Mouse (Mus musculus) natural killer cell, adult 2 months (primary cell): Measurements from ENCODE around the gene Slc26a11.
"Not testable (repeated sequence)": the region's sequence is repeated elsewhere in the genome, so short reads cannot be mapped to it uniquely, and the experiment has no call there.

Experiments
- DNase-seq, 2 experiments: peaks; one replicate each; pipeline ENCODE4 v3.0.0; 2022; ENCODE audit warnings: low spot score in 2 of 2

The Slc26a11 gene

DNA sequence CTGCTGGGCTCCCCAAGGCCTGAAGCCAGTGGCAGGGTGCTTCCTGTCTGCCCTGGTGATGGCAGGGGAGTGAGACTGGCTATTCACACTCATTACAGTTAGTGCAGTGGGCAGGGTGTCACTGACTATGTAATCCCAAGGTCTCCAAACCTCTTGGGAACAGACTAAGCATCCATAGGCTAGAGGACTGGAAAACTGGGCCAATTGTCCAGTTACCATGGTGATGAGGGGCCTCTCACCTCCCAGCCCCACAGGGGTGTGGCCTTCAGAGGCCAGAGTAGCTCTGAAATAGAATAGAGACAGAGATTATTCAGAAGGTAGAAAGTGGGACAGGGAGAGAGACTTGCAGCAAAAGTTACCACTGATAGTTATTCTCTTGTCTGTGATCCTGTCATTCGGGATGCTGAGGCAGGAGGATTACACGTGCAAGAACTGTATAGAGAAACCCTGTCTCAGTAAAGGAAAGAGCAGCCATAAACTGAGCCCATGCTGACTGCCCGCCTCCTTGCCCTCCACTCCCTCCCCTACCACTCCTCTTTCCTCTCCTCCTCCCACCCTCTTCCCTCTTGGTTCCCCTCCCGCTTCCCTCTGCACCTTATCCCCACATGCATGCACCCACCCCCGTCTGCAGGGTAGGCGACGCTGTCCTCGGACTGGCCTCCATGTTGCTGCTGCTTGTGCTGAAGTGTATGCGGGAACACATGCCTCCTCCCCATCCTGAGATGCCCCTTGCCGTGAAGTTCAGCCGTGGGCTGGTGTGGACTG lies 7.6 kb downstream of the Slc26a11 start:
- no peak for DNase-seq

DNA sequence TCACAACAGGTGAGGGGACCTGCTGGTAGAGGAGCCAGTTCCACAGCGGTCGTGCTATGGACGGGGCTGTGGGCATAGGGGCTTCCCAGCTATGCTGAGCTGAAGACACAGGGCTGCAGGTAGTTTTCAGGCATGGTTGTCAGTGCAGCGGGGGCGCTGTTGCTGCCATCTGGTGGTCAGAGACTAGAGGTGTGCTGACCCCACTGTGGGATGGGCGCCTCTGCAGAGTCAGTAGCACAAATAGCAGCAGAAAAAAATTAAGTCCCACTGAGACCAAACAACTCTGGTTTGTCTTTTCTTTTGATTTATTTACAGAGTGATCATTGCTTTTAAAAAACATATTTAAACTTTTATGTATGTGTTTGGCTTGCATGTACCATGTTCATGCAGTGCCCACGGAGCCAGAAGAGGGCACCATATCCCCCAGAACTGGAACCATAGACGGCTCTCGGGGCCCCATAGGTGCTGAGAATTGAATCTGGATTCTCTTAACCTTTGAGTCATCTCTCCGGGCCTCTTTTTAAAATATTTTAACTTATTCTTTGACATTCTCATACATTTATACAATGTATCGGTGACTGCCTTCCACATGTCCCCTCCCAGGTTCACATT lies 8.3 kb downstream of the Slc26a11 start:
- peak; percentile 71 to 79 for DNase-seq

DNA sequence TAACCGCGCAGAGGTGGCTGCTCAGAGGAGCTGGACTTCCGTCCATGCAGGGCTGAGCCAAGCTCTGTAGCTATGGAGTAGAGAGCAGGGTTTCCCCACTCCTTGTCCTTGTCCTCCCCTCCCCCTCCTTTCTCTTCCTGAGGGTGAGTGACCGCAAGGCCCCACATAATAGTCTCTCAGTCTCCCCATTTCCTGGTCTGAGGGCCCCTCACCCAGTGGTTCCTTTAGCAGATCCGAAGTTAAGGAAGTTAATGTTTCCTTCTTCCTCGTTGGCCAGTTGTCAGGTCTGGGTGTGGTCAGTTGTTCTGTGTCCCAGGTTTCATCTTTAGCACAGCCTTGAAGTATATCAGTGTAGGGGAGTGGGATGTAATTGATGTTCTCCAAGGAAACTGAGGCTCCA lies 20.1 kb downstream of the Slc26a11 start:
- DNase-seq: no peak

DNA sequence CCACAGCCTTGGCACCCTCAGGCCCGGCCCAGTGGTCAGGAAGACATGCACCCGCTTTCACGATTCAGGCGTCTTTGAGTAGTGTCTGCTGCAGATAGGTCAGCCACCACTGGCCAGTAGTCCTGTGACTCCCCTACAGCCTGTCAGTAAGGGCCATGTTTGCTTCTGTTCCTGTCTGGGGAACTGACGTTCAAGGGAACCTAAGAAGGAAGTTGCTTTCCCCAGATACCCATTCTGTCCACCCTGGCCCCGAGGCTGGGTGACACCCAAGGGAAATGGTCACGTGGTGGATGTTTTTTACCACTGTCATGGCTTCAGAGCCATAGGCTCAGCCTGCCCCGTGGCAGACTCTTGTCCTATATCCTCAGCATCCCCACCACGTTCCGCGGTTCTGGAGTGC lies 22.0 kb downstream of the Slc26a11 start:
- DNase-seq: no peak

DNA sequence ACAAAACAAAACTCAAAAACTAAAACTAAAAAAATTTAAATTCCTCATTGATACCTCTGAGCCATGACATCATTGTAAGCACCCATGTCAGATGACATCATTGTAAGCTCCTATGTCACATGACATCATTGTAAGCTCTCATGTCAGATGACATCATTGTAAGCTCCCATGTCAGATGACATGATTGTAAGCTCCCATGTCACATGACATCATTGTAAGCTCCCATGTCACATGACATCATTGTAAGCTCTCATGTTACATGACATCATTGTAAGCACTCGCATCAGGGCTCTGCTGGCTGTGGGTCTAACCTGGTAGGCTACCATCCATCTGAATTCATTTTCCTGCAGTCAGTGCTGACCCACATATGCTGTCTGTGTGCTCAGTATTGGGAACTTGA lies 23.2 kb downstream of the Slc26a11 start:
- no peak for DNase-seq

DNA sequence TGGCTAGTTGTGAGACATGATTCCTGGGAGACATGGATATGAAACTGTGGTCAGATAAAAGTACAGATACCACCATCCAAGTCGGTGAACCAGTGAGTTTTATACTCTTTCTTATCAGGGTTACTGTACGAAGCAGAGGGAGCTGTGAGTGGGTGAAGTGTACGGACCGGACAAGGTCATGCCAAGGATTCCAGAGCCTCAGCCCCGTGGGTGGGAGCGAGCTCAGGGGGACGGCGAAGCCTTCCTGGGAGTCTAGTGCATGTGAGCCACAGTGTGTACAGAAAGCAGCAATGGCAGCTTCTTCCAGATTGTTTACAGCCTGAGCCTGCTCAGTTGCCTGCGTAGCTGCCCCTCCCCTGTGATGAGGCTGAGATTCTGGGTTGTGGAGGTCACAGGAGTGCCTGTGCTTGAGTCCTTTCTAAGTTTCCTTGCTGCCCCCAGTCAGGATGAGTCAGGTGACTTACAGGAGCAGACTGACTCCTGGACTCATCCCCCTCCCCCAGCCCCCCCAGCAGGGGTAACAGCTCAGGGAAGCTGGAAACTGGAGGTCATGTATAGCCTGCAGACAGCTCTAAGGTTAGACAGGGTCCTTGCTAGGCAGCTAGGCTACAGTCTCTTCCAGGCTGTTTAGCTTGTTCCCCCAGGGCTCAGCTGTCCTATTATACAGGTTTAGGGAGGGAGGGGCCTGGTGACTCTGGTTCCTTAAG lies 26.4 kb downstream of the Slc26a11 start:
- no peak for DNase-seq

DNA sequence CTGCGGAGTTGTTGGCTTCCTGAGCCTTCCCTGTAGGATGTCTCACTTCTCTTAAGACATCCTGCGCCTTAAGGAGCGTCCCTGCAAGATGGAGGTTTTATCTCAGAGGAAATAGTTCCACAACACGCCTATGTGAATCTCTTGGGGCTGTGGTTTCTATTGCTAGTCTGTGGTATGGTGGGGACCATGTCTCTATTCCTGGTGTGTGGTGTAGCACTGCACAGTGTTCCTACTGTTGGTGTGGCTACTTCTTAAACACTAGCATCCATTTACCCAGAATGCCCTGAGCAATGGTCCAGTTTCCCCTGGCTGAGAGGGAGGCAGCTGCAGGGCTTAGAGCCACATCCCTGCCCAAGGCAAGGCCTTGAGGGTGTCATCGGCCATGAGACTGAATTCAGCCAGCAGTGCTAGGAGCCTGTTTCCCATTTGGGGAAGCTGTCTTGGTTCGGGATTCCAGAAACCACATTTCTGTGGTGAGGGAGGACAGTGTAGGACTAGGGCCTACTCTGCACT lies 27.0 kb downstream of the Slc26a11 start:
- no peak for DNase-seq

DNA sequence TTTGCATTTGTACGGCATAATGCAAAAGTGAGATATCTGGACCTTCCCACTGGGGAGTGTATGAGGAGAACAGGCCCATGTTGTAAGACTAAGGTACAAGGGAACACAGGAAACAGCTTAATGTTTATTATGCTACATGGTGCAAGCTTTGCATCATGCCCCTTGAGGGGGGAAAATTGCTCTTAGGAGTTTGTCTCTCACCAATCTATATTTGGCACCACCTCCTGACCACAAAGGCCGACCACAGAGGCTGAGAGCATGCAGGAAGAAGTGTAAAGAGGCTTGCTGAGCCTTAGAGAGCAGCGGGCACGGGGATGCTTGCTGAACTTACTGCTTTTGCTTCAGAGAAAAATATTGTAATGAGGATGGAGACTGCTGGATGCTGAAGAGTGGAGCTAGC lies 29.5 kb downstream of the Slc26a11 start:
- peak; percentile 74 to 78 for DNase-seq

DNA sequence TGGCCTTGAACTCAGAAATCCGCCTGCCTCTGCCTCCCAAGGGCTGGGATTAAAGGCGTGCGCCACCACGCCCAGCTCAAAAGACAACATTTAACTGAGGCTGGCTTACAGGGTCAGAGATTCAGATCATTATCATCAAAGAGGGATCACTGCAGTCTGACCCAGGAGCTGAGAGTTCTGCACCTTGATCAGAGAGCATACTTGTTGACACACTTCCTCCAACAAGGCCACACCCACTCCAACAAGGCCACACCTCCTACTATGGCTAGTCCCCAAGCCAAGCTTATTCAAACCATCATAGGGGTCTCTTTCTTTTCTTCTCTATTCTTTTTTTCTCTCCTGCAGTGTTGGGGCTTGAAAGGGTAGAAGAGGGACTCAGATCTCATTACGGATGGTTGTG lies 30.9 kb downstream of the Slc26a11 start:
- peak; percentile 20 to 26 for DNase-seq

DNA sequence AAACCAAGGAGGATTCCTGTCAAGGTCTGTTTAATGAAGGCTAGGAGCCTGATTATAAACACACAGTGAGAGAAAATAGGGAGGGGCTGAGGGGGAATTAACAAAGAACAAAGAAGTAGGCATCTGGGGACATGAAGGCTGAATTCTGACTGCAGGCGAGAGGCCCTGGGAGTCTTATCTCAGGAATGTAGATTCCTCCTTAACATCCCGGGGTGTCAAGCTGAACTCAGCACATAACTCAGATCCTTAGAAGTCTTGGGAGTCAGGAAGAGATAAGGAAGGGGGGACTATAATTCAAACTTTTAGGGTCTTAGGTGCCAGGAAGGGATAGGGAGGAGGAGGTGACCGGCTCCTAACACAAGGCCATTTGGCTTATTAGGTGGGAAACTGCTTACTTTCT lies 31.9 kb downstream of the Slc26a11 start:
- not testable (repeated sequence) for DNase-seq

DNA sequence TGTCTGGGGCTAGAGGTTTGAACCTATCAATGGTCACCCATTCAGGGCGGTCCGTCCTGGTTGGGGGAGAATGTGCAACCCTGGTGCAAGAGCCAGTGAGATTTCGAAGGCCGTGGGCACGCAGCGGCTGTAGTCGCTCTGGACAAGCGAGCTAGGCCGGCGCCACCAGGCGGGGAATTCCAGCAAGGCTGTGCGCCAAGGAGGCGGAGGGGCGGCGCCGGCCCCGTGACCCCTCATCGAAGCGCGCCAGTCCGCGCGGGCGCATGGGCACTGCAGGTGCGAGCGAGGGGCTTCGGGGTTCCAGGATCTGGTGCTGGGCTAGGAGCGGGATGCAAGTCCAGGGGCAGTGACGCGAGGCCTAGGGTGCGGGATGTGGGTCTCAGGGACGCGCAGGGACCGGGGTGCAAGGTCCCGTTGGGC lies 34.5 kb downstream of the Slc26a11 start:
- DNase-seq: peak; percentile 51 to 58

DNA sequence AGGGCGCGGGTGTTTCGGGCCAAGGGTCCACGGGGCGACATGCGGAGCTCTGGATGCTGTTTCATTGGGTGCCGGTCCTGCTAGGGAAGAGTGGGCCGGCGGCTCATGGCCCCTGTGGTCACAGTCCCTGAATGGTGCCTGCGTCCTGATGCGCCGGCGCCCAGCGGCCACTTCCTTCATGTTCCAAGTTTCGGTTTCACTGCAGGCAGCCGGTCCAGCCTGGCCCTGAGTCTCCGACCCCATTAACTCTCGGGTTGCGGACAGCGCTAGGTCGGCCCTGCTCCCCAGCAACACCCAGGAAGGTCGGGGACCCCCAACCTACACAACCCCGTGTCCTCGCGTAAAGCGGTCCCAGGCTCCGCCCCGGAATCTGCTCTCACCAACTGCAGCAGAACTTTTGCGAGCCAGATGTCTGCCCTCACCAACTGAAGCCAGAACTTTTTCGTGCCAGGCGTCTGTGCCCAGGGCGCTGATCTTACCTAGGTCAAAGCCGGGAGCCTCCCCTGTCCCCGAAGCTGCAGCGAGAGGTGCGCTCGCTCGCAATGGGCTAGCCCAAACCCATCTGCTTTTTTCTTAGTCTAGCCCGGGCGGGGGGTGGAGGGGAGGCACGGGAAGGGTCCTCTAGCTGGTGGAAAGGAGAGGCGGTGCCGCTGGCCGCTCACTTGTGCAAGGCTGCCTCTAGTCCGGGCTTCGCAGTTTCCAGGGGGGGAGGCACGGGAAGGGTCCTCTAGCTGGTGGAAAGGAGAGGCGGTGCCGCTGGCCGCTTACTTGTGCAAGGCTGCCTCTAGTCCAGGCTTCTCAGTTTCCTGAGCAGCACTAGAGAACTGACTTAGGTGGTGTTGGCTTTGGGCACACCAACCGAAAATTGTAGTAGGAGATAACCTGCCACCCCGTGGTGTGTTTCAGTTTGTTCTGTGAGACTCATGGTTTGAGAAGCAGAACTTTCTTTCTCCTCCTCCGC lies 35.2 kb downstream of the Slc26a11 start:
- DNase-seq: peak; percentile 66 to 70

DNA sequence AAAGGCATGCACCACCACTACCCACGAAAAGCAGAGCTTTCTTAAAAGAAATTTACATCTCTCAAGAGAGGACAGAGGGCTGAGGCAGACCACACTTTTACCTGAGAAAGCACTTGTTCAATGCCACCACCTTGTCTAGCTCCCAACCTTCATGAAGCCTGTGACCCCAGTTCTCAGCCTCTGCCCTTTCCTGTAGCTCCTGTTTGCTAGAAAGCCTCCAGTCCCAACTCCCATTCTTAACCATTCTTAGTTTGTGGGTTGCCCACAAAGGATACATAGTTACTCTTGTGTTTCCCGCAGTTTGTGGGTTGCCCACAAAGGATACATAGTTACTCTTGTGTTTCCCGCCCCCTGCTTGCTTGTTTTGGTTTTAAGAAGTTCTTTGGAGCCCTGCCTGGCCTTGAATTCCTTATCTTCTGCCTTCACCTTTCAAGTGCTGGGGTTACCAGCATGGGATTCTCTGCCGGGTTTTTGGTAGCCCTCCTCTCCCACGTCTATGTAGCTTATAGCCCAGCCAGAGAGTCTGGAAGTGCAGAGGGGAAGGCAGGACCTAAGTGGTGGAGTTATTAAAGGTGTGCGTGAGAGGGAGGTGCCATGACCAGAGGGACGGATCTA lies 36.1 kb downstream of the Slc26a11 start:
- DNase-seq: no peak

DNA sequence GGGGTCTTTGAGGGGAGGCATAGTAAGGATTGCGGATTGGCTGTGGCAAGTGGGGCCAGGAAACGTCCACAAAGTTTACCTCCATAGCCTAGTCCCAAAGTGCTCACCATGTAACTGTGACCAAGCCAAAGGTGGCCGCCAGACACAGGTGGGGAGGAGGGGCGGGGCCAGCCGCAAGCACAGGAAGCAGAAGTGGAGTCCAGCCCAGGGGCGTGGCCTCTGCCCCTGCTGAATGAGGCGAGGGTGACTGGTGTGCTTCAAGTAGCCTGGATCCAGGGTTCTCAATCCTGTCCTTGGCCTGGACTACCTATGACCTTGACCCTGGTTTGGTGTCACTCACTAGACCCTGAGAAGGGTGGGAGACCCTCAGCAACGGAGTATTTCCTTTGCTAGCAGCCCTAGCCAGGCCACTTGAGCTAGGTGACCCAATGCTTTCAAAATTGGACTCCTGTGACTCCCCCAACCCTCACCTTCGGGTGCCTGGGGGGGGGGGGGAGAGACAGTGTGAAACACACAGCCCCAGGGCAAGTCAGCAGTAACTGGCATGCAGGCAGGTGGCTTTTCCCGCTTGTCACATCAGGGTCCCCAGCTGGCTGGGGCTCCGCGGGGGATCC lies 36.8 kb downstream of the Slc26a11 start:
- peak; percentile 77 to 82 for DNase-seq

DNA sequence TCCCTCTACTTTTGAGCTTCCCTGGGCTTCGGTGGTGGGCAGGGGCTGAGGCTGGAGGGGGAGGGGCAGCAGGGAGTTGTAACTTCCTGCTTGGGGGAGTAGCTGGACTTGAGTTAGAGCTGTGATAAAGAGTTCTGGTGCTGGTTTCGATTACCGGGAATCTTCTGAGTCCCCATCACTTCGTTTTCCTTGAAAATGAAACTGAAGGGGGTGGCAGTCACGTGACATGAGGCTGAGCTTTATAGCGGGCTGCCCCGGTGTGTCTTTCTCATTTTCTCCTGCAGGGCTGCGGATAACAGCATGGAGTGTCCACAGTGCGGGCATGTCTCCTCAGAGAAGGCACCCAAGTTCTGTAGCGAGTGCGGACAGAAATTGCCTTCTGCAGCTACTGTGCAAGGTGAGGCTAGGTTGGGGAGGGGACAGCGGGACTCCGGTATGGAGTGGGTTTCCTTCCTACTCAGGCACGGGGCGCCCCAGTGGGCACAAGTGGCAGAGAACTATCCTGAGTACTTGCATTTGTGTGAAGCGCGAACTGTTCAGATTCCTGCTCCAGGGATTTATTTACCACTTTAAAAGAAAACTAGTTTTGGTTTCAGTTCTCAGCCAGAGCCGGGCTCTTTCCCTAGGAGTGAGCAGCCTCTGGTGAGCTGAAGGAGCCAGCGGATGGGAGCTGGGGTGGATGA lies 37.6 kb downstream of the Slc26a11 start, which contains the start of gene Rnf213:
TSS of gene Rnf213 (plus strand) at position 301 of the 683 bp plus-strand sequence.
- peak; percentile 67 to 72 for DNase-seq

DNA sequence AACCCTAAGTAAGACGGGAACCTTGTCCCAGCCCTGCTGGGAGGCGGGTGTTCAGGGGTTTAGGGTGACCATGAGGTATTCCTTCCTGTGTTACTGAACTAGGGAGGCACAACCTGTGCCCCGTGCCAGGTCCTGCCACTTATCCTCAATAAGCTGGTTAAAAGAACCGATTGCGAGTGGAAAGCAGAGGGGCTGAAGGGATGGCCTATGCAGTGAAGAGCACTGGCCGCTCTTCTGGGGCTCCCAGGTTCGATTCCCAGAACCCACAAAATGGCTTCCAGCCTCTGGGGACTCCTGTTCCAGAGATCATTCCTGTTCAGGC lies 38.1 kb downstream of the Slc26a11 start:
- DNase-seq: no peak

DNA sequence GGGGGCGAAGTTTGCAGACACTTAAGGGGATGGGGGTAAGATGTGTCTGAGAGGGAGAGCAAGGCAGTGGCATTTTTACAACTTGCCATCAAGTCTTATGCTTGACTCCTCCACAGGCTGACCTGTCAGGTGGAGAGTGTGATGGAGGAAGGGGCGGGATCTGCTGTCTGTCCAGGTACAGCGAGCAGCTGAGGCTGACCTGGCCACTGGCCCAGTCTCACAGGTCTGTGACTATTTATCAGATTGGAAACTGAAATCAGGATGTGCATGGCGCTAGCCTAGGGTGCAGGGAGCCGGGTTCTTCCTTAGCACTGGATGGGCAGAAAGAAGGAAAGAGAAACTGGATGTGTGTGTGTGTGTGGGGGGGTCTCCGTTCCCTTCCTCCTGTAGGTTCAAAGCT lies 38.9 kb downstream of the Slc26a11 start:
- no peak for DNase-seq

DNA sequence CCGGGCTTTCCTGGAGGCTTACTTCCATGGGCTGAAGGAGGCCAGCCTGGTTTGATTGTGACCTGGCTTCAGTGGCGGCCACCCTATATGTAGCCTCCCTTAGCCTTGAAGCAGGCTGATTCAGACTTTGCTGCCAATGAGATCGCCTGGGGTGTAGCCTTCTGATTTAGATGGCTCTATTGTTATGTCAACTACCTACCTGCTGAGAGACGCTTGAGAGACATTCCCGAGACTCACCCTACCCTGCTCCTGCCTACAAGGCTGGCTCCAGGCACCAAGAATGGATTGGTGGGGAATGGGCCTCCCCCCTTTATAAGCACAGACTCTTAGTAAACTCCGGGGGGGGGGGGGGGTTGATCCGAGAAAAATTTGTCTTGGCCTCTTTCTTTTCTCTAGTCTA lies 40.0 kb downstream of the Slc26a11 start:
- DNase-seq: no peak

DNA sequence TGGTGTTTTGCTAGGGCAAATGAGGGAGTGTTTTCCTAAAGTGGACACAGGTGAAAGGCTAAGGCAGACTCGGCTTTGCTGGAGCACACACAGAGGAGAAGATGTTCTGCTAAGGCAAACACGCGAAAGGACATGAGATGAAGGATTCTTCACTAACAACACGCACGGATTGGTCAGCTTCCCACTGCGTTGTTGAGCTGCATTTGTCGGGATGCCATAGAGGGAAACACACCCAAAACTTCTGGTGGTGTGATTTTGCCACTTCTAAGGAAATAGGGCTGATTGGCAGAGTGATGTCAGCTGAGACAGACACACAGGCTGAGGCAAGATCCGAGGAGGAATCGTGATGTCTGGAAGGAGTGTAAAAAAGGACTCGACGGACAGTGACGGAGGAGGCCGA lies 40.6 kb downstream of the Slc26a11 start:
- DNase-seq: no peak

DNA sequence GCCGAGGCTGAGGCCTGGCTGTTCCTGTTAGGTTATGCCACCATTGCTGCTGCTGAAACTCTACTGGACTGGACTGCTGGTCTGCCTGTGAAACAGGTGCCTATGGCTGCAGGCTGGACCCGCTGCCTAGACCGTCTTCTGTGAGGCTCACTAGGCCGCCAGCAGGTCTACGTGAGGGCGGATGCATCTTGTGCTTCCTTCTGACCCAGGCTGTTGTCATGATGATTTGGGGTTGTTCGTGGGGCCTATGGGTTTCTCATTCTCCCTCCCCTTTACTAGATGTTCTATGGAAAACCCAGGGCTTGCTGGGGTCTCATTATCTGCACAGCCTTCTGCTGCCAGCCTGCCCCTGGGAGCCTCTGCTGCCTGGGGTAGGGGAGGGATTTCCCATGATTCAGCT lies 41.1 kb downstream of the Slc26a11 start:
- no peak for DNase-seq
